In genomic region chr6:54404916-54405315, GRCm38 (mm10) we compare ENCODE assay signal across 22 mouse cellular contexts. TPM values are rescaled to one million over a fixed set of nuclear protein-coding genes. Genes with fewer than 3 reads are reported as not detected.
A peak's percentile ranks its signal among the peaks of the same experiment; 100 is the strongest.
DNase-seq lines count a peak whose midpoint lies in the region; ATAC-seq and TF ChIP-seq lines count a peak whose summit lies in the region.
"Had no signal": no experiment of that assay in that cellular context is flagged by ENCODE, and none has a peak within 500 bp of the region (broad histone marks: within the 10 kb centered on the region; RNA-seq: fewer than 3 reads in every experiment).

No protein-coding gene starts in this region.

- 52% methylated on average over 2 of the region's 2 CpGs for WGBS in heart, embryonic 10.5 days
- WGBS in lung, postnatal 0 days: 36% methylated on average over 2 of the region's 2 CpGs
- 32% methylated on average over 2 of the region's 2 CpGs for WGBS in lung, adult 2 months

- peaks cover 5% of the 10 kb centered on the region for H3K4me1 ChIP-seq in heart, embryonic 10.5 days
- H3K4me1 ChIP-seq in lung, postnatal 0 days (ENCODE audit: insufficient read depth, low read depth, low read length): no peaks in the 10 kb centered on the region
- H3K4me1 ChIP-seq in lung, adult 2 months (ENCODE audit: control insufficient read depth, insufficient read depth, low read length): 0 out of 2 replicates have a peak, but pooled peaks cover under 1% of the 10 kb centered on the region

- no peak overlapping the region for H3K4me3 ChIP-seq in heart, embryonic 10.5 days
- H3K4me3 ChIP-seq in lung, postnatal 0 days (ENCODE audit: low read depth, low read length): no peak overlapping the region
- no peak overlapping the region for H3K4me3 ChIP-seq in lung, adult 2 months (replicated peaks; ENCODE audit: extremely low read depth, low read depth, low read length)

- no peaks in the 10 kb centered on the region for H3K36me3 ChIP-seq in heart, embryonic 10.5 days
- H3K36me3 ChIP-seq in lung, postnatal 0 days (ENCODE audit: insufficient read depth, low read length): no peaks in the 10 kb centered on the region
- H3K36me3 ChIP-seq: G1E had no signal

- TF ChIP-seq POLR2A in lung, adult 2 months (IDR thresholded peaks at IDR 0.05; ENCODE audit: borderline replicate concordance, extremely low read depth, low read depth, low read length): no peak

- peak; percentile 10 for DNase-seq in heart, adult 11 months
- DNase-seq in heart, embryonic 10.5 days (ENCODE audit: low spot score): no peak
- peak; percentile 72 for DNase-seq in lung, postnatal 0 days (ENCODE audit: low spot score)
- DNase-seq in lung, adult 2 months: no peak
- peak; percentile 13 for DNase-seq in lung, postnatal 25 days (ENCODE audit: low spot score)
- DNase-seq in lung, adult 18-20 months: no peak
- peak; percentile 22 for DNase-seq in lung, postnatal 36 days
- no peak for DNase-seq in lung, postnatal 4 days
- DNase-seq: adrenal gland, adult 2 months; adrenal gland, adult 8-10 months; adrenal gland, postnatal 10 days; adrenal gland, postnatal 14 days; adrenal gland, postnatal 25 days; adrenal gland, postnatal 36 days; B cell, adult 2 months; cerebellum, adult 11 months; cerebellum, adult 11-12 months had no signal

- H3K9me3 ChIP-seq in heart, embryonic 10.5 days: no peaks in the 10 kb centered on the region
- H3K9me3 ChIP-seq in lung, postnatal 0 days (ENCODE audit: low read length): no peaks in the 10 kb centered on the region

- no peaks in the 10 kb centered on the region for H3K27me3 ChIP-seq in heart, embryonic 10.5 days (ENCODE audit: insufficient read depth, poor library complexity, severe bottlenecking)
- no peaks in the 10 kb centered on the region for H3K27me3 ChIP-seq in lung, postnatal 0 days (replicated peaks; ENCODE audit: insufficient read depth, low read length)
- H3K27me3 ChIP-seq: CH12.LX had no signal

- H3K9ac ChIP-seq in lung, postnatal 0 days (replicated peaks; ENCODE audit: low read depth): no peak overlapping the region

- H3K4me2 ChIP-seq in lung, postnatal 0 days (replicated peaks; ENCODE audit: low read depth, low read length): no peak overlapping the region

- TF ChIP-seq CTCF in lung, postnatal 0 days (IDR thresholded peaks at IDR 0.05): no peak
- no peak for TF ChIP-seq CTCF in lung, adult 2 months (IDR thresholded peaks at IDR 0.05; ENCODE audit: insufficient read depth, low read length)

- H3K27ac ChIP-seq in heart, embryonic 10.5 days: no peak overlapping the region
- H3K27ac ChIP-seq in lung, postnatal 0 days (ENCODE audit: low read length): no peak overlapping the region

- peak; percentile 55 for ATAC-seq in lung, postnatal 0 days
- ATAC-seq: activated CD4-positive, CD25-positive, alpha-beta regulatory T cell, adult 4 months; CD4-positive, CD25-positive, alpha-beta regulatory T cell, adult 4 months; Patski had no signal

- TF ChIP-seq EP300 in lung, postnatal 0 days (IDR thresholded peaks at IDR 0.05): peak; percentile 41; the same call in 1 of the 2 replicates

RNA-seq across cellular contexts. Expression of gene Wipf3, which starts 24.5 kb away (rescaled TPM):
- polyA plus RNA-seq in heart, embryonic 10.5 days (2016; fragmentation: Nextera tagmentation; extraction: Ambion mirVana): 1.0 and 1.8 TPM in 2 replicates
- 2.7 and 3.7 TPM in 2 replicates for polyA plus RNA-seq in lung, postnatal 0 days (2015; fragmentation: Nextera tagmentation; extraction: Ambion mirVana)
- polyA plus RNA-seq in lung, adult 2 months (2012; rRNA removed): 4.6 and 5.0 TPM in 2 replicates
- polyA plus RNA-seq: activated CD4-positive, CD25-positive, alpha-beta regulatory T cell, adult 4 months; CD4-positive, CD25-positive, alpha-beta regulatory T cell, adult 4 months; G1E had no signal

Comparison
In these comparisons a context has a peak if more than half of its experiments do, and no peak if none do; other contexts are left out.
1. DNase-seq: peak in heart, adult 11 months (single experiment), lung, postnatal 0 days (single experiment), lung, postnatal 25 days (single experiment) and lung, postnatal 36 days (single experiment); none in heart, embryonic 10.5 days (single experiment), lung, adult 2 months (single experiment), lung, adult 18-20 months (0 of 2) and lung, postnatal 4 days (0 of 2).